Mouse (Mus musculus): Measurements from ENCODE around the gene Wdr93. TPM values are rescaled to one million over a fixed set of nuclear protein-coding genes. Genes with fewer than 3 reads are reported as not detected.

Wdr93 gene
- polyA plus RNA-seq (2014; fragmentation: Nextera tagmentation; extraction: Ambion mirVana): 0.16 and 0.17 TPM in 2 replicates

- TF ChIP-seq CTCF (IDR thresholded peaks at IDR 0.05; ENCODE audit: low read depth): peak; percentile 19; the same call in 1 of the 2 replicates
- Histone ChIP-seq H3K9me3 (ENCODE audit: low read depth, low read length) (no peaks in the 10 kb centered on the region), H3K27ac (ENCODE audit: low read depth) (no peak within 1 kb of the TSS), H3K4me1 (ENCODE audit: insufficient read depth) (peaks cover 3% of the 10 kb centered on the region; the same call in 1 of the 2 replicates), H3K27me3 (ENCODE audit: insufficient read depth, low read length) (no peaks in the 10 kb centered on the region), H3K9ac (peak within 1 kb of the TSS; percentile 59), H3K36me3 (ENCODE audit: insufficient read depth) (no peaks in the 10 kb centered on the region), H3K4me2 (peak within 1 kb of the TSS; percentile 99), H3K4me3 (ENCODE audit: low read depth, low read length) (peak within 1 kb of the TSS; percentile 71)
- peak; percentile 92 for ATAC-seq (ENCODE audit: insufficient read depth)
- WGBS: 2% methylated on average over 46 of the region's 46 CpGs
- DNase-seq: peak; percentile 94
These were observed at the start of gene Wdr93, which contains the start of gene Pex11a for GRCm38 (mm10) chr7:79742659-79743536. Wdr93 (plus strand) TSS chr7:79743163. Pex11a (minus strand) TSS chr7:79743131.

DNA sequence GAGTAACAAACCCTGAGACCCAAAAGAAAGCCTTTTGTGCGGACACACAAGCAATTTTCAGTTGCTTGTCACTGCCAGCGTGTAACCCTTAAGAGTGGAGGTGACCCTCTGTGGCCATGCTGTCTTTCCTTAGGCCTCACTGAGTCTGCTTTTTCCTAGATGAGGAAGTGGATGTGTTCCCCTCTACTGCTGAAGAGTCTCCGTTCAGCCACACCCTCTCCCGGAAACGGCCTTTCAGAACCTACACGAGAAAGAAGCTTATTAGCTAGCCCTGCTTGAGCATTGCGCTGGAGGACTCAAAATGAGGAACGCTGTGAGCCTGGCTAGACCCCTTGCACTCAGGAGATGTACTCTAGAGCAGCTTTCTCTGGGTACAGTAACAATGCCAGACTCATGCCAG, 46.5 kb upstream of the Wdr93 start:
- ATAC-seq (ENCODE audit: insufficient read depth): no peak

DNA sequence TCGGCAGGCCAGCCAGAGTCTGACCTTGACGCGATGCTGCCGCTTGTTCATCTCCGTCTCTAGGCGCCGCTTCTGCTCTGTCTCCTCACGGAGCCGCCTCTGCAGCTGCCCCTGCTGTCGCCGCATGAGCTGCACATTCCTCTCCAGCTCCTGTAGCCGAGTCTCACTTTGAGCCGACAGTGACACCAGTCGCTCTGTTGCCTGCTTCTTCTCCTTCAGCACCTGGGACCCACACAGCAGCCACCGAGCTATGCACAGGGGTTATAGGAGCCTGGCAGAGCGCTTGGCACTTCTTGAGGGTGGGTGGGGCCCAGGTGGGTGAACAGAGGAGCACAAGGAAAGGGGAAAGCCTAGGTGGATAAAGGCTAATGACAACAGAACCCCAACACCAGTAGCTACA, 40.2 kb upstream of the Wdr93 start:
- WGBS: 67% methylated on average over 16 of the region's 16 CpGs
- H3K4me1 ChIP-seq (ENCODE audit: insufficient read depth): no peaks in the 10 kb centered on the region
- DNase-seq (no peak), ATAC-seq (ENCODE audit: insufficient read depth) (no peak)
- no peak overlapping the region for H3K4me2 ChIP-seq
- H3K36me3 ChIP-seq (ENCODE audit: insufficient read depth): peaks cover 83% of the 10 kb centered on the region
- no peaks in the 10 kb centered on the region for H3K9me3 ChIP-seq (ENCODE audit: low read depth, low read length)
- TF ChIP-seq CTCF (IDR thresholded peaks at IDR 0.05; ENCODE audit: low read depth): no peak
- H3K4me3 ChIP-seq (ENCODE audit: low read depth, low read length): no peak overlapping the region
- no peak overlapping the region for H3K9ac ChIP-seq
- H3K27me3 ChIP-seq (ENCODE audit: insufficient read depth, low read length): no peaks in the 10 kb centered on the region
- no peak overlapping the region for H3K27ac ChIP-seq (ENCODE audit: low read depth)

More for the DNA sequence above, 46.5 kb upstream of the Wdr93 start:
- Histone ChIP-seq H3K36me3 (ENCODE audit: insufficient read depth) (peaks cover 95% of the 10 kb centered on the region), H3K4me1 (ENCODE audit: insufficient read depth) (no peaks in the 10 kb centered on the region), H3K9me3 (ENCODE audit: low read depth, low read length) (no peaks in the 10 kb centered on the region), H3K27me3 (ENCODE audit: insufficient read depth, low read length) (no peaks in the 10 kb centered on the region), H3K4me3 (ENCODE audit: low read depth, low read length) (no peak overlapping the region), H3K4me2 (no peak overlapping the region), H3K27ac (ENCODE audit: low read depth) (no peak overlapping the region), H3K9ac (no peak overlapping the region)
- WGBS: 82% methylated on average over 8 of the region's 8 CpGs
- TF ChIP-seq CTCF (IDR thresholded peaks at IDR 0.05; ENCODE audit: low read depth): no peak
- DNase-seq: no peak

GRCm38 (mm10) chr7:79705210-79705609, 37.8 kb upstream of the Wdr93 start:
- Histone ChIP-seq H3K27me3 (ENCODE audit: insufficient read depth, low read length) (no peaks in the 10 kb centered on the region), H3K4me2 (no peak overlapping the region), H3K9ac (no peak overlapping the region), H3K9me3 (ENCODE audit: low read depth, low read length) (no peaks in the 10 kb centered on the region), H3K27ac (ENCODE audit: low read depth) (no peak overlapping the region), H3K4me1 (ENCODE audit: insufficient read depth) (no peaks in the 10 kb centered on the region), H3K36me3 (ENCODE audit: insufficient read depth) (peaks cover 72% of the 10 kb centered on the region), H3K4me3 (ENCODE audit: low read depth, low read length) (no peak overlapping the region)
- no peak for TF ChIP-seq CTCF (IDR thresholded peaks at IDR 0.05; ENCODE audit: low read depth)
- no peak for DNase-seq
- ATAC-seq (ENCODE audit: insufficient read depth): no peak
- 78% methylated on average over 5 of the region's 5 CpGs for WGBS

DNA sequence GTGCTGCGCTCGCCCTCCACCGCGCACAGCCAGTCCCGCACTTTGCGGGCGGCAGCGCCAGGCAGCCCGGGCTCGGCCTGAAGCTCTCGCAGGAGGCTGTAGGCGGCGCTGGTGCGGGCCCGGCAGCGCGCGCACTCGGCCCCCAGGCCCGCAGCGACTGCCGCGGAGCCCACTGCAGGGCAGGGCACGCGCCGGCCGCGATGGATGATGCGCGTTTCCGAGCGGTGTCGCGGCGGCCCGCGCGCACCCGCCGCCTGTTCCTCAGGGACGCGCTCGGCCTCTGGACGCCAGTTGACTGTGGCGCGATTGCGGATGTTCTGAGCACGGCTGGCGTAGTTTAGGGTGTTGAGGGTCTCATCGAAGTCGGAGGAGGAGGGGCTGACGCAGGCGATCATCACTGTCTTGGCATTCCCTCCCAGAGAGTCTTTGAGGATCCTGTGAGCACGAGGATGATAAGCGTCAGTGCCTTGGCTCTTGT, 32.8 kb upstream of the Wdr93 start:
- 3% methylated on average over 43 of the region's 55 CpGs for WGBS
- TF ChIP-seq CTCF (IDR thresholded peaks at IDR 0.05; ENCODE audit: low read depth): 0 out of 2 replicates have a peak, but pooled peaks have one; percentile 13
- no peaks in the 10 kb centered on the region for H3K4me1 ChIP-seq (ENCODE audit: insufficient read depth)
- peak overlapping the region; percentile 34; the same call in 1 of the 2 replicates for H3K9ac ChIP-seq
- peak; percentile 76; the same call in 1 of the 2 replicates for ATAC-seq (ENCODE audit: insufficient read depth)
- peak overlapping the region; percentile 70 for H3K4me2 ChIP-seq
- peak; percentile 83 for DNase-seq
- no peaks in the 10 kb centered on the region for H3K9me3 ChIP-seq (ENCODE audit: low read depth, low read length)
- peaks cover 32% of the 10 kb centered on the region for H3K36me3 ChIP-seq (ENCODE audit: insufficient read depth)
- H3K27ac ChIP-seq (ENCODE audit: low read depth): no peak overlapping the region
- peaks cover 12% of the 10 kb centered on the region; the same call in 1 of the 2 replicates for H3K27me3 ChIP-seq (ENCODE audit: insufficient read depth, low read length)
- H3K4me3 ChIP-seq (ENCODE audit: low read depth, low read length): peak overlapping the region; percentile 36

DNA sequence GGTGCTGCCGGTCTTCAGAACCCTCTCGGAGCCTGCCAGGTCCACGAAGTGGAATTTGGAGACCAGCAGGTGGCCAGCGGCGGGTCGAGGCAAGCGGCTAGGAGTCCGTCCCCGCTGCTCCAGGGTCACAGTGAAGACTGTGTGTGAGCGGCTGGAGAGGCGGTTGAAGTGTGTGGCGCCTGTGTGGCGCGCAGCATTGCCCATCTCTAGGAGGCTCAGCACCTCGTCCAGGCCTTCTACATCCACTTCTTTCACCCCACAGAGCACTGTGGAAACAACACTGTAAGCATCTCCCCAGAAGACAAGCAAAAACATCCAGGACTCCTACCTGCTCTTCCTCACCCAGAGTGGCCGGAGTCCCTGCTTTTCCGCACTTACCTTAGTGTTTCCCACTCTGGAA, 32.1 kb upstream of the Wdr93 start:
- DNase-seq (no peak), ATAC-seq (ENCODE audit: insufficient read depth) (no peak)
- Histone ChIP-seq H3K4me3 (ENCODE audit: low read depth, low read length) (peak overlapping the region; percentile 36; the same call in 1 of the 2 replicates), H3K4me2 (peak overlapping the region; percentile 70; the same call in 1 of the 2 replicates), H3K27me3 (ENCODE audit: insufficient read depth, low read length) (peaks cover 12% of the 10 kb centered on the region; the same call in 1 of the 2 replicates), H3K9ac (no peak overlapping the region), H3K27ac (ENCODE audit: low read depth) (no peak overlapping the region), H3K36me3 (ENCODE audit: insufficient read depth) (peaks cover 32% of the 10 kb centered on the region), H3K4me1 (ENCODE audit: insufficient read depth) (no peaks in the 10 kb centered on the region), H3K9me3 (ENCODE audit: low read depth, low read length) (no peaks in the 10 kb centered on the region)
- TF ChIP-seq CTCF (IDR thresholded peaks at IDR 0.05; ENCODE audit: low read depth): no peak
- WGBS: 46% methylated on average over 17 of the region's 17 CpGs

Measured in lung, embryonic 14.5 days (tissue).